Mouse (Mus musculus): ENCODE data around the gene Rimklb.
"Not testable (repeated sequence)": the region's sequence is repeated elsewhere in the genome, so short reads cannot be mapped to it uniquely, and the experiment has no call there.

Gene Rimklb

DNA sequence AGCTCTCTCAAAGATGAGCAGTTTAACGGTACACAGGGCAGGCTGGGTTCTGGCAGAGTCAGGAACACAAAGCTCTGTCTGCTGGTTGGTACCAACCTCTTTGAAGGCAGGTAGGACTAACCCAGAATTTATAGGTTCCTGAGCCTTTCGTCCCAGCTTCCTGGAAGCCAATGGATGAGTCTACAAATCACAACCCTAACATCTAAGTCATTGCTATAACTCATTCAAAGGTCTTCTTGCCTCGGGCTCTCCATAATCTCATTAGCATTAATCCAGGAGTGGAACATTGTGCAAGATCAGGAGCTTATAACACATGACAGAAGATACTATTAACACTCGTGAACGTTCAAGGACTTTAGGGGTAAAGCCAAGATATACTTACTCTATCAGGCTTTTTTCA lies at the start of gene Rimklb:
TSS of gene Rimklb (minus strand) at position 101 of the 400 bp plus-strand sequence.
- DNase-seq (ENCODE audit: low spot score) = no peak

DNA sequence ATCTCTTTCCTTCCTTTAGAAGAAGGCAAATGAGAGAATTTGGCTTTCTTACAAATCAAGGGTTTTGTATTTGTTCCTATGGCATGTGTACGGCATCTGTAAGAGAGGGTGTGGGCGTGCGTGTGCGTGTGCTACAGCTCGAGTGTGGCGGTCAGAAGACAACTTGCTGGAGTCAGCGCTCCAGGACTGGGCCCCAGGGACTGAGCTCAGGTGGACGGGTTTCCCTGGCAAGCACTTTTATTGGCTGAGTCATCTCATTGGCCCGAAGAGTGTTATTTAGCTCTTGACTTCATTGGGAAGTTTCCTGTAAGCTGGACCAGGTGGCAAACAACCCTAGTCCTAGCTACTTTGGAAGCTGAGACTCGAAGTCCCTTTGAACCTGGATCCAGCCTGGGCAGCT lies 47.4 kb upstream of the Rimklb start:
- no peak for DNase-seq (ENCODE audit: low spot score)

DNA sequence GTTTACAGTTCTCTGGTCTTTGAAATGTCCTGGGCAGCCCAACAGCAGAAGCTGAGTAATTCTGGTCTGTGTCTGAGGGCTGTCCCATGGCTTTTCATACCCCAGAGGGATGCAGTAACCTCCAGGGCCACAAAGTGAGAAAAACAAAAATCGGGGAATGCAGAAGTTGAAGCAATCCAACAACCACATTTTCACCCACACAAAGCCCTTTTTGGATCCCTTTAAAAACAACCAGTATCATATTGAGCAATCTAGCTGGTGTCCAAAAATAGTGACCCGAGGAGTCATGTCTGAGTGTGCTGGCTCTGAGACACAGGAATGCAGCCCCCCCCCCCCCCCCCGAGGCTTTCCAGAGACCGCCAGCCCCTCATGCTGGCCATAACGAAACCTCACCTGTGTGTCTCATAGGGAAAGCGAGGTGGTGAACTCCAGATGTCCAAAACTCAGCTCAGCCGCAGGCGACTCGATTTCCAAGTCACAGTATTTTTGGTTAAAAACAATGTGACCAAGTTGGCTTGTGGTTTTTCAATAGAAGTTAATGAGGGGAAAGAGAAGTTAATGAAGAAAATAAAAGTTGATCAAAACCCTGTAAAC lies 46.8 kb upstream of the Rimklb start:
- DNase-seq (ENCODE audit: low spot score) = no peak

DNA sequence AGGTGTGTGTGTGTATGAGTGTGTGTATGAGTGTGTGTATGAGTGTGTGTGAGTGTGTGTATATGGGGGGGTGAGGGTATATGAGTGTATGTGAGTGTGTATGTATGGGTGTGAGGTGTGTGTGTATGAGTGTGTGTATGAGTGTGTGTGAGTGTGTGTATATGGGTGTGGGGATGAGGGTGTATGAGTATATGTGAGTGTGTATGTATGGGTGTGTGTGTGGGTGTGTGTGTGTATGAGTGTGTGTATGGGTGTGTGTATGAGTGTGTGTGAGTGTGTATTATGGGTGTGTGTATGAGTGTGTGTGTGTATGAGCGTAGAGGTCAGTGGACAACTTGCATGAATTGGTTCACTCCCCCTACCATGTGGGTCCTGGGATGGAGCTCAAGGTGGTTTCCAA lies 46.1 kb upstream of the Rimklb start:
- DNase-seq (ENCODE audit: low spot score) = no peak

DNA sequence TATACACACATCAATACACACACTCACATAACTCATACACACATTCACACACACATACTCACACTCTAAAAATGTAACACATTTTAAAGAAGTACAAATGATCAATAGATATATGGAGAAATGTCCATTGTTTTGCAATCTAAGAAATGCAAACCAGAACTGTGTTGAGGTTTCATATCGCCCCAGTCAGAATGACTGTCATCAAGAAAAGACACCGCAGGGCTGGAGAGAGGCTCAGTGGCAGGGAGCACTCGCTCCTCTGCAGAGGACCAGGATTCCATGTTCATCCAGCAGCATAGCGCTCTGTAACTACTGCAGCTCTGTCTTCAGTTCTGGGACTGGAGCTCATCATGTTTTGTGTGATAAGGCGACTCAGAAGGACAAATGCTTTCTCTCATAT lies 45.0 kb upstream of the Rimklb start:
- no peak for DNase-seq (ENCODE audit: low spot score)

DNA sequence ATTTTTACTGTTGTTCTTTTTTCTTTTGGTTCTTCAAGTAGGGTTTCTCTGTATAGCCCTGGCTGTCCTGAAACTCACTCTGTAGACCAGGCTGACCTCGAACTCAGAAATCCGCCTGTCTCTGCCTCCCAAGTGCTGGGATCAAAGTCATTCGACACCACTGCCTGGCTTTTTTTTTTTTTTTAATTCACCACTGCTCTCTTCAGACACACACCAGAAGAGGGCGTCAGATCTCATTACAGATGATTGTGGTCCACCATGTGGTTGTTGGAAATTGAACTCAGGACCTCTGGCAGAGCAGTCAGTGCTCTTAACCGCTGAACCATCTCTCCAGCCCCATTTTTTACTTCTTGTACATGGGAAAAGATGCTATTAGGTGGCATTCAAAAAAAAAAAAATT lies 43.9 kb upstream of the Rimklb start:
- DNase-seq (ENCODE audit: low spot score) = not testable (repeated sequence)

DNA sequence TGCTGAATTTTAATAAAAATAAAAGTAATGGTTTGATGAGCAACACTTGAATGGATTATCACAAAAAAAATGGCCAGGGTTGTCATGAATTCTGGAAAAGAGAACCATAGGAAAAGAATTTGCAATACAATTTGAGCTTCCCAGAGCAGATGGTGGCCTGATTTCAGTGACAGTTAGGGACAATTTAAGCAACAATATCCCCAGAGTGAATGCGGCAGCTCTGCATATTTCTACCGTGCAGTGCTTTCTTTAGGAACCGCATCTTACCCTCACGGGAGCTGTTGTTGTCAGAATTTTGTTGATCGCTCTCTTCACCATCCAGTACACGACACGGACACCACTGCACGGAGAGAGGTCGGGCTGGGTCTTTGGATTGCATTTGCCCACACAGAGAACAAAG lies 41.0 kb upstream of the Rimklb start:
- DNase-seq (ENCODE audit: low spot score) = no peak

DNA sequence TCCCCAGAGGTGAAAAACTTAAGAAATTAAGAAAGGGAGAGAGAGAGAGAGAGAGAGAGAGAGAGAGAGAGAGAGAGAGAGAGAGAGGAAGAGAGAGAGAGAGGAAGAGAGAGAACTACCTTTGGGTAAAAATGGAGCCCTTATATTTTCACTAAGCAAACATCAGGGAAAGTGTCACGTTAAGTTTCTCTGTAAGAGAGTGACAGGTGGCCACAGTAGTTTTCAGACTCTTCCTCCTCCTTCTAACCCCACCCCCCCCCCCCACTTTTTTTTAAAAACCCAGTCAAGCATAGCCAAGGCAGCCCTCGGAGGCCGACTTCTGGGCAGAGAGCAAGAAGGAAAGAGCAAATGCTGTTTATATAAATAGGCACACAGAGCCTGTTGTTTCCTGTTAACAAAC lies 35.5 kb upstream of the Rimklb start:
- DNase-seq (ENCODE audit: low spot score) = no peak

DNA sequence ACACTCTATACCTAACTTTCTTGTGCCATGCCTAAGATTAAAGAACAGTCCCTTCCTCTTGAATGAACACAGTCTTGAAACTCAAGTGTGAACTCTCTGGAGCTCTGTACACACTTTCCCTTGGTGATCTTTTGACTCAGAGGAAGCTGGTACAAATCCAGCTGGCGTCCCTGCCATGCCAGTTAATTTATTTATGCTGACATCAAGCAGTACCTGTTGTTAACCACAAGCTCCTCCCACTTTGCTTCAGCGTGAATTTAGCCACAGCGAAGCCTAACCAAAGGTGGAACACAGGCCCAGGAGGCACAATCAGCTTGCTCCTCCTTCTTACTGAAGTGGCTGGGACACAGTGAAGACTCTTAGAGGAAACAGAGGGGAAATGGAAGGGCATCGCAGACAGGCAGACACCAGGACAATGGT lies 34.3 kb upstream of the Rimklb start:
- no peak for DNase-seq (ENCODE audit: low spot score)

DNA sequence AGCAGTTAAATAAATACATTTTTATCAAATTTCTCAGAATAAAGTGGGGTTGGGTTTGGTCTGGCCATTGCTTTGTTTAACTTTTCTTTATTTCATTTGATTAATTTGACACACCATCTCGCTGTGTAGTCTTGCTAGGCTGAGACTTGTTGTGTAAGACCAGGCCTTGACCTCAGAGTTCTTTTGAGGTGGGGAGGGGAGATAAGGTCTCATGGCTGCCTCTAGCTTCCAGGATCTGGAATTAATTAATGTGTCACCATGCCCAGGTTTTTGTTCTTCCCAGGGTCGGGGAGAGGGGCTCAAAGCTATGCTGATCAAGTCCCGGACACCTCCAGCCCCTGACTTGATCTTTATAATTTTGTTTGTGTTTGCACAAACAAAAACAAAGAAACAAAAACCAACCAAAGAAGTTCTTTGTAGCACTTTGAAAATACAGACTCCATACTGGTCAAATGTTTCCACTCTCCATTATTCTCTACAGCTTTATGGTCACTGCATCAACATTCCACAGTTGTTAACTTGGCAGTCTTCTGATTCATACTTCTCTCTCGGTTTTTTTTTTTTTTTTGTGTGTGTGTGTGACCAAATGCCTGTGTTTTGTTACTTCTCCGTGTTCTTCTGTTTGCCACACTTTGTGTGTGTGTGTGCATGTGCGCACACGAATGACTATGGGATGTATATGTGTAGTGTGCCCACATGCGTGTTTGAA lies 33.1 kb upstream of the Rimklb start:
- no peak for DNase-seq (ENCODE audit: low spot score)

DNA sequence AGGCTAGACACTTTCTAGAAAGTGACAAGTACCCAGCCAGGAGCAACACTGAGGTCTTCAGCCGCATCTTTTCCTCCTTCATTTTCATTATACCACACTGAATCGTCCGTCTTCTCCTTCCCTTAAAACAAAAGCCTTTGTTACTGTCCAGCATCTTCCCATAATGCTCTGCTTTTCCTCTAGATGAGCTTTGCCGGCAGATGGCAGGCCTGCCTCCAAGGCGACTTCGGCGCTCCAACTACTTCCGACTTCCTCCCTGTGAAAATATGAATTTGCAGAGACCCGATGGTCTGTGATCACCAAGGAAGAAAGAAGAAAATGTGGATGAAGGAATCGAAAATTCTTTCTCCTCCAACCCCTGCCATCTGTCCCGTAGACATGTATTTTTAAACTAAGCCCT lies 29.6 kb upstream of the Rimklb start:
- no peak for DNase-seq (ENCODE audit: low spot score)

DNA sequence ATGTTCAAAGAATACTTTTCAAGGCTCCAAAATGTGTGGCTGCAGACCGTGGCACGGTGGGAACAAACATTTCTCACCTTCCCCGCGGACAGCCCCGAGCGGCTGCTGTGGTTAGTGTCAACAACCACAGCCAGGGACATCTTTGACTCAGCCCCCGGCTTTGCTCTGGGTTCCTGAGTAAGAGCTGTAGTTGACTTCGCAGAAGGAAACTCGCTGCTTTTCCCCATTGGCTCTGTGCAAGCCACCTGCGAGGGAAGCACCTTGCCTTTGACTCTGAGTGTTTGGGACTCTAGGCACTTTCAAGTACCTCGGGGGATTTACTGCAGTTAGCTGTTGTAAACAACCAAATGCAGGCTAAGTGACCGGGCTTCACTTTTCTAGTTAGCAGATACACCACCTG lies 29.0 kb upstream of the Rimklb start:
- DNase-seq (ENCODE audit: low spot score) = no peak

DNA sequence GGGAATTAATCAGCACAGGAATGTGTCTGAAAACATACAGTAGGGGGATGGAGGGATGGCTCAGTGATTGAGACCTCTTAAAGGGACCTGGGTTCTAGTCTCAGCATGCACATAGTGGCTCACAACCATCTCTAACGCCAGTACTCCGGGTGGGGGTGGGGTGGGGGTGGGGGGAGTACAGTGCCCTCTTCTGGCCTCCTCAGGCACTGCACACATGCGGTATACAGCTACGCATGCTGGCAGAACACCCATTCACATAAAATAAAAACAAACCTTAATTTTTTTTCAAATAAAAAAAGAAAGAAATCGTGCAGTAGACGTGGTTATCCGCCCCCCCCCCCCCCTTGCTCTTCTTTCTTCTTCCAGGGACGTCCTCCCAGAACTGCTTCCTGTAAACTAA lies 24.7 kb upstream of the Rimklb start:
- no peak for DNase-seq (ENCODE audit: low spot score)

DNA sequence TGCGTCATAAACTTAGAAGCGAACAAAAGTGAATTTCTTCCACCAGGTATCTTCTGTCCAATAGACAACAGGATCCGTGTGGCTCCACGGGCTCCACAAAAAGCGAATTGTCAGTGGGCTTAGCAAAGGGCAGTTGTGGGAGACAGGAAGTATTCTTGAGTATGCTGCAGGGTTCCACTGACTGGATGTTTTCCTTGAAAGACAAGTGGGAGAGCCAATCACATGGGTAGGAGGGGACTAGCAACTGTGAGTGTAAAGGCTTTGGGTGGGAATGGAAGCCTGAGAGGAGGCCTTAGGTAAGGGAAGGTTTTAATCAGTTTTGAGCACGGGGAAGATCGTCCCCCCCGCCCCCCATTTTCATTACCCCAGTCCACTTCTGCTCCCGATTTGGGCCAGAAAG lies 24.0 kb upstream of the Rimklb start:
- peak; percentile 22 for DNase-seq (ENCODE audit: low spot score)

DNA sequence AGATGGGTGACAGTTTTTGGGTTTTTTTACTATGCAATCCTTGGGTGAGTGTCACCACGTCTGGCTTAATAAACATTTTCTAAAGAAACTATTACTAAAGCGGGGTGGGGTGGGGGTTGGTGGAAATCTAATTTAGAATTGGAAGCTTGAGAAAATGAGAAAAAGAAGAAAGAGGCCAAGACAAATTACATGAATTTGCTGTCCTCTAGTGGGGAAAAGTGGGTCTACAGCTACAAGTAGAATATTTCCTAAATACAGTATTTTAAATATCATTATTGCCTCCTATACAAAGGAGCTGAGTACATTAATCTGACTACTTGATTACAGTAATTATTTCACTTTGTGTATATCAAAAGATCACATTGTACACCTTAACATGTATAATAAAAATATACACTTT lies 20.8 kb upstream of the Rimklb start:
- DNase-seq (ENCODE audit: low spot score) = peak; percentile 22

DNA sequence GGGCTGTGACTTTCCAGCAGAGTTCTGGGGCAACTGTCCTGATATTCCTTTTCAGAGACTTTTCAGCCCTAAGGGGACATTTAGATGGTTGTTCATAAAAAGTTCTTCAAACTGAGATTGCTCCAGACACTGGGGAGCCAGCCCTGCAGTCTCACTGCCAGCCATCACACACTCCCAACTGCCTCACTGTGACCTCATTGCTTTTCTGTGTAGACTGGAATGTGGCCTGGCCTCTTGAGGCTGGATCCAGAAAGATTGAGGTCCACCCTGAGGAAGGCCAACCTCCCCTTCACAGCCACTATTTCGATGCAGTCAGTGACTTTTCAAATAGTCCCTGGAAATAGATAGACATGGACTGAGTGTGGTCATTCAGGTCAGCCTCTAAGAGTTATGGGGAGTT lies 19.1 kb upstream of the Rimklb start:
- DNase-seq (ENCODE audit: low spot score) = no peak

DNA sequence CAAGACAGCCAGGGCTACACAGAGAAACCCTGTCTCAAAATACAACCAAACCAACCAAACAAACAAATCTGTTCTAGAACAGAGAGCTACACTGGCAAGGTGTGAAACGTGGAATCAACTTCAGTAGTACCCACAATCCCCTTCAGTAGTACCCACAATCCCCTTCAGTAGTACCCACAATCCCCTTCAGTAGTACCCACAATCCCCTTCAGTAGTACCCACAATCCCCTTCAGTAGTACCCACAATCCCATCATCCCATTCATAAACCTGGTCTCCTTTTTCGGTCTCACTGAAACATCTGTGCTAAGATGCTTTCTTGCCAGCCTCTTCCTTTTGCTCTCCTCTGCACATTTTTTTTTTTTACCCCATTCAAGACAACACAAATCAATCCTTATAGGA lies 17.2 kb upstream of the Rimklb start:
- not testable (repeated sequence) for DNase-seq (ENCODE audit: low spot score)

DNA sequence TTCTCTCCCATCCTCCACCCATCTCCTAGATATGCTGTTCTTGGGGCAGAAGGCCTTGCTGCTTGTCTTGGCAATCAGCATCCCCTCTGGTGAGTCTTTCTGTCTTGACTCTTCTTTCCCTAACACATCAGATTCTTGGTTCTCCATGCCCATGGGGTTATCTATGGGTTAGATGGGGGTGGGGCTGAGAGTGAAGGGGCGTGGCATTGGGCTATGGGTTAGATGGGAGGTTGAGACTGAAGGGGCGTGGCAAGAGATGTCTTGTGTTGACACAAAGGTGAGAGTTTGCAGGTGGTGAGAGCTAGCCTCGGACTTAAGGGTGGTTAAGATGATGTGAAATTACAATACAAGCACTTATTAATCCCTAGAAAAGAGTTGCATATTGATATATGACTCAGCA lies 15.8 kb upstream of the Rimklb start:
- no peak for DNase-seq (ENCODE audit: low spot score)

DNA sequence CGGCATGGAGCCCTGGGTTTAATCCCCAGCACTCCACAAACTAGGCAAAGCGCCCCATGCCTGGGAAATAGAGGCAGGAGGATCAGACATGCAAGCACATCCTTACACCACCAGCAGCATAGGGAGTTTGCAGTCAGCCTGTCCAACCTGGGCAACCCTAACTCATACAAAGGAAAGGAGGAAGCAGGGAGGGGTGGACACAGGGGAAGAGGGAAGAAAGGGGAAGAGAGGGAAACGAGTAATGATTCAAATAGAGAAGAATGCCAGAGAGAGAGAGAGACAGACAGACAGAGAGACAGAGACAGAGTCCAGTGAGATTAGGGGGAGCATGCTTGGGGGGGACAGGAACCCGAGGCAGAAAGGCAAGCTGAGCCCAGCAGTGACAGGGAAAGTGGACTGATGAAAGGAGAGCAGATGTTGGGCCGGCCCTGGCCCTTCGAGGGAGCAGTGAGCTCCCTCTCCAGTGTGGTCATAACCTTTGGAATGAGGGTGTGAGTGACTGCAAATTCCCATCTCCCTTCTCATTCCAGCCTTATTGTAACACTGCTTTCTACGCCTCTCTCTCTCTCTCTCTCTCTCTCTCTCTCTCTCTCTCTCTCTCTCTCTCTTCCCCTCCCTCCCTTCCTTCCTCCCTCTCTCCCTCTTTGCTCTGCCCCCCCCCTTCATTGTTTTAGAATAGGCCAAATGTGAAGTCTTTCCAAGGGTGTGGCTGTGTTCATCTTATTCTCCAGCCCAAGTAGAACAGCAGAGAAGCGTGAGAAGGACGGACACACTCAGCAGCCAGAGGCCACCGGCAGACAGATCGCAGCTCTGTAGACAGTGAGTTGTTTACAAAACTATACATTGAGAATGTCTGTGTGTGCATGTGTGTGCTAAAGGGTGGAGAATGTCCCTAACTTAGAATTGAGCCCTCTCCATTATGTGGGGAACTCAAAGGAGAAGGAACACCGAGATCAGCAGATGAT lies 14.6 kb upstream of the Rimklb start:
- DNase-seq (ENCODE audit: low spot score) = no peak

DNA sequence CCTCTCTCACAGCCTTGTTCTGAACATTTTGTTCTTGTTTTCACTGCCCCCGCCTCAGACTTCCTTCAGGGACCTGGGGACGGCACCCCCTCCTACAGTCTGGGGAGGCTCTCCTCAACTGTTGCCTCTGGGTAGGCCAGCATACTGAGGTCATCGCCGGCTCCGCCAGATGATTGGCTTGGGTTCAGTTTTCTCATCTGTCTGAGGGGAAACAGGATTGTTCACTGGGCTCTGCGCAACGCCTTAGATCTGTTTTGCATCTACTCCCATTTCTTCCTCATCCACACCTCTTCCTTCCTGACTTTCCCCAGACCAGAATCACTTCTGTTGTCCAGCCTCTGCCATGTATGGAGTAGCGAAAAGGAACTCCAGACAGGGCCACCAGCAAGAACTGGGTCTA lies 9.9 kb upstream of the Rimklb start:
- DNase-seq (ENCODE audit: low spot score) = no peak

DNA sequence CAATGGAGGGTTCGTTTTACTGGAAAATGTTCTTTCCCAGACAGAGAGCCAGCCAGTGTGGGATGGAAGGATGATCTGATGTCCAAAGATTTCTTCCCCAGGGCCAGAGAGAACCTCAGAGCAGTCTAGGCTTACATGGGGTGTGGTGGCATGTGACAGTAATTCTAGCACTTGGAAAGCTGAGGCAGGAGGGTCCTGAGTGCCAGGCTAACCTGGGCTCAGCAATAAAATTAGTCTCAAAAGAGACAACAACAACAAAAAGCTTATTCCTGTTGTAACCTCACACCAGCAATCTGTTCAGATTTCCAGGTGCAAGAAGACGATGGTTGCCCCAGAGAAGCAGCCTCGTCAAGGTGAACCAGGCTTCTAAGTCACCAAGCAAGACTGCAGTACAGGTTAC lies 7.0 kb upstream of the Rimklb start, which contains the start of gene Mfap5:
TSS of gene Mfap5 (plus strand) at position 301 of the 400 bp plus-strand sequence.
- DNase-seq (ENCODE audit: low spot score) = no peak

DNA sequence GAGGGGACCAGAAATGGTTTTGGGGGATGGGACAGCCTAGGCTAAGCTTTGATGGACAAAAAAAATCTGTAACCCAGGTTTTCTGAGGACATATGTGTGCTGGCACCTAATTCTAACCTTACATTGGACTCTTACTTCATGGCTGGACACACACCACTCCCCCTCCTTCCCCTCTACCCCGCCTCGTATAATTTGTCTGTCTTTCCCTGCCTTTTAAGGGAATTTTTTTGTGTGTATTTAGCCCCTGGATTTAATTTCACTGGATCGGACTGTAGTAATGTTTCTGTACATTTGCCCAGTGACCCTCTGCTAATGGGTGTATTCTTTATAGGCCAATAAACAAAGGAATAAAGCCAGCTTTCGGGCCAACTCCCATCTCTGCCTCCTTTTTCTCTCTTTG lies 6.5 kb upstream of the Rimklb start:
- no peak for DNase-seq (ENCODE audit: low spot score)

DNA sequence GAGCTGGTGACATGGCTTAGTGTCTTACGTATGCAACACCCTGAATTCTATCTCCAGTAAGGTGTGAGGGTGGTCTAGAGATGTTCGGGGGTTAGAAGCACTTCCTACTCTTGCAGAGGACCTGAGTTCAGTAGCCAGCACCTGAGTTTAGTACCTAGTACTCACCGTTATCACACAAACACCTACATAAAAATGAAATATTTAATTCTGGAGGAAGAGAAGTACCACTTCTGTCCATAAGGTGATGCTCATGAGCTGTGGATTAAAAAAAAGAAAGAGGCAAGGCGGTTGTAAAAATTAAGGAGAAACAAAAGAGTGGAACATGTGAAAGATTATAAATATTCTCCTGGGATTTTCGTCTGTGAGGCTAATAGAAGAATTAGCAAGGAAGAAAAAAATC lies 2.1 kb downstream of the Rimklb start:
- peak; percentile 27 for DNase-seq (ENCODE audit: low spot score)
